Mouse (Mus musculus) hindbrain, embryonic 13.5 days (tissue): ENCODE data around the gene Fkbp4. TPM values are rescaled to one million over a fixed set of nuclear protein-coding genes. Genes with fewer than 3 reads are reported as not detected.

Source experiments
- ATAC-seq: fragments of 200-750 bp; cut with Nextera tagmentation; 2 replicates; pipeline ENCODE4 v1.8.0; 2017; ENCODE audit warnings: moderate TSS enrichment; ENCODE audit not compliant: low FRiP score
- H3K27ac ChIP-seq: fragments of 300-500 bp; sonication (generic); 2 replicates; pipeline ENCODE4 v1.5.1; 2015; ENCODE audit warnings: inconsistent platforms, mild to moderate bottlenecking, moderate library complexity
- H3K27me3 ChIP-seq: fragments of 300-500 bp; sonication (generic); 2 replicates; pipeline ENCODE4 v1.6.1; 2015; ENCODE audit warnings: mild to moderate bottlenecking, inconsistent platforms
- H3K36me3 ChIP-seq: fragments of 300-500 bp; sonication (generic); 2 replicates; pipeline ENCODE4 v1.6.1; 2015; ENCODE audit warnings: mild to moderate bottlenecking, inconsistent platforms
- H3K4me1 ChIP-seq: fragments of 300-500 bp; sonication (generic); replicated peaks from 2 replicates; pipeline ENCODE4 v1.6.1; 2015; ENCODE audit warnings: inconsistent platforms
- H3K4me2 ChIP-seq: fragments of 300-500 bp; sonication (generic); 2 replicates; pipeline ENCODE4 v1.6.1; 2015; ENCODE audit warnings: inconsistent platforms, mild to moderate bottlenecking, moderate library complexity
- H3K4me3 ChIP-seq: fragments of 300-500 bp; sonication (generic); 2 replicates; pipeline ENCODE4 v1.5.1; 2015; ENCODE audit warnings: mild to moderate bottlenecking, inconsistent platforms
- H3K9ac ChIP-seq: fragments of 300-500 bp; sonication (generic); 2 replicates; pipeline ENCODE4 v1.6.1; 2015; ENCODE audit warnings: mild to moderate bottlenecking, inconsistent platforms
- H3K9me3 ChIP-seq: fragments of 300-500 bp; sonication (generic); 2 replicates; pipeline ENCODE4 v1.6.1; 2016; ENCODE audit warnings: inconsistent platforms
- WGBS: fragments of 180-500 bp; shearing (Covaris S2); methylation state at CpG from one replicate; pipeline ENCODE4 v1.1.7; 2015; 5-methylcytosine and 5-hydroxymethylcytosine counted together
- polyA plus RNA-seq: library from polyadenylated mRNA; unstranded; fragments of >200 nt; fragmentation: Nextera tagmentation; extraction: Ambion mirVana; gene quantifications from 2 replicates; pipeline ENCODE4 v1.2.1, GENCODE M21; 2015

Fkbp4 gene
- polyA plus RNA-seq, 1 experiment from 2014 or later: 371 TPM

DNA sequence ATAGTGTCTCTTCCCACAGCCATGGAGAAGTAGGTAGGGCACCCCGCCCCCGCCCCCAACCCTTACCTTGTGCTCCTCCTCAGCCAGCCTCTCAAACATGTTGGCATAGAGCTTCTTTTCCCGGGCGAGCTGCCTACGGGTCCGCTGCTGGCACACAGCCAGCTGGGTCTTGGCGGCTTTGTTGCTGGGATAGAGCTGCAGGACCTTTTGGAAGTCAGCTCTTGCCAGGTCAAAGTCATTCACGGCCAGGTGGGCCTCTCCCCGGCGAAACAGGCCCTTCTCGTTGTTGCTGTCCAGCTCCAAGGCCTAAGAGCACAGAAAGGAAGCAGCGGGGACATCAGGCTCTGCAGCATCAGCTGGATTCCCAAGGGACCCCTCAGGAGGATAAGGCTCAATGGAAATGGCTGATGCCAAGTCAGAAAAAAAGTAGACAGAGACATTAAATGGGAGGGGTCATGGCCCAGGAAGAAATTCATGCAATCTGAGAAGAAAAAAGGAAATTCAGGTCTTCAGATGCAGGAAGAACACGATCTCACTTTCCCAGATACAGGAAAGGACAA is 6.0 kb downstream of the Fkbp4 start:
- ATAC-seq: no peak
- 78% methylated on average over 13 of the region's 13 CpGs for WGBS
- no peak overlapping the region for H3K4me2 ChIP-seq

DNA sequence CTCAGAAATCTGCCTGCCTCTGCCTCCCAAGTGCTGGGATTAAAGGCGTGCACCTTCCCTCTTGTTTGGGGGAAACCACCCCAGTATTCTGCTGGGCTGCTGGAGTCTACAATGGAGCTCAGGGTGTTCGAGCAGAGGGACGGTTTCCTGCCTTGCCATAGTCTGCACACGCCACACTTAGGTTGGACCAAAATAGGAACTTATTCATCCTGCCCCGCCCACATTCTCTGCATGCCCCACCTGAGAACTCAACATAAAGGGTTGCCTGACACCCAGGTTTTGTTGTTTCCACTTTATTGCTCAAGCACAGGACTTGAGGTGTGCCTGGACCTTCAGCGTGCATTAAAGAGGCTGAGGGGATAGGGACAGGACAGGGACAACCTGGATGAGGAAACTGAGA is 8.7 kb downstream of the Fkbp4 start:
- Histone ChIP-seq H3K4me1 (peaks cover 11% of the 10 kb centered on the region; the same call in 1 of the 2 replicates), H3K4me2 (no peak overlapping the region), H3K9ac (no peak overlapping the region), H3K4me3 (no peak overlapping the region), H3K36me3 (peaks cover 73% of the 10 kb centered on the region), H3K27me3 (no peaks in the 10 kb centered on the region), H3K9me3 (no peaks in the 10 kb centered on the region), H3K27ac (no peak overlapping the region)
- WGBS: 96% methylated on average over 6 of the region's 6 CpGs
- no peak for ATAC-seq

More for the DNA sequence above, 6.0 kb downstream of the Fkbp4 start:
- Histone ChIP-seq H3K27ac (no peak overlapping the region; the same call in 1 of the 2 replicates), H3K4me1 (peaks cover 28% of the 10 kb centered on the region), H3K27me3 (no peaks in the 10 kb centered on the region), H3K36me3 (peaks cover 90% of the 10 kb centered on the region), H3K9me3 (no peaks in the 10 kb centered on the region), H3K9ac (no peak overlapping the region), H3K4me3 (no peak overlapping the region)

GRCm38 (mm10) chr6:128429300-128429699 is 9.2 kb downstream of the Fkbp4 start:
- Histone ChIP-seq H3K4me2 (no peak overlapping the region), H3K27ac (no peak overlapping the region), H3K36me3 (peaks cover 68% of the 10 kb centered on the region), H3K4me3 (no peak overlapping the region), H3K9ac (no peak overlapping the region), H3K9me3 (no peaks in the 10 kb centered on the region), H3K27me3 (no peaks in the 10 kb centered on the region), H3K4me1 (peaks cover 11% of the 10 kb centered on the region; the same call in 1 of the 2 replicates)
- no peak for ATAC-seq
- WGBS: 97% methylated on average over 2 of the region's 2 CpGs

DNA sequence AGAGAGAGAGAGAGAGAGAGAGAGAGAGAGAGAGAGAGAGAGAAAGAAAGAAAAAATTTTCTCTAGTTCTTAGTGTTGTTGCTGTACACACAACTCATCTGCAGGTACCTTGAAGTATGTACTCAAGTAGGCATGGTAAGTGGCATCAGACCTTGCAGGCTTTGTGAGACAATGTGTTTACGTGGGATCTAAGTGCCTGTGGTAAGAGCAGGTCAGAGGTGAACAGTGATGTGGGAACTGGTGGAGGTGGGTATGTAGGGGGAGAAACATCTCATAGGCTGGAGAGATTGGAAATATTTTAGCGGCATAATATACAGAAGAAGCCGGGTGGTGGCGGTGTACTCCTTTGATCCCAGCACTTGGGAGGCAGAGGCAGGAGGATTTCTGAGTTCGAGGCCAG is 10.9 kb downstream of the Fkbp4 start:
- WGBS: 96% methylated on average over 5 of the region's 5 CpGs
- Histone ChIP-seq H3K4me1 (peaks cover 12% of the 10 kb centered on the region), H3K27ac (no peak overlapping the region), H3K4me3 (no peak overlapping the region), H3K9ac (no peak overlapping the region), H3K9me3 (no peaks in the 10 kb centered on the region), H3K4me2 (no peak overlapping the region), H3K36me3 (peaks cover 50% of the 10 kb centered on the region), H3K27me3 (no peaks in the 10 kb centered on the region)
- no peak for ATAC-seq

DNA sequence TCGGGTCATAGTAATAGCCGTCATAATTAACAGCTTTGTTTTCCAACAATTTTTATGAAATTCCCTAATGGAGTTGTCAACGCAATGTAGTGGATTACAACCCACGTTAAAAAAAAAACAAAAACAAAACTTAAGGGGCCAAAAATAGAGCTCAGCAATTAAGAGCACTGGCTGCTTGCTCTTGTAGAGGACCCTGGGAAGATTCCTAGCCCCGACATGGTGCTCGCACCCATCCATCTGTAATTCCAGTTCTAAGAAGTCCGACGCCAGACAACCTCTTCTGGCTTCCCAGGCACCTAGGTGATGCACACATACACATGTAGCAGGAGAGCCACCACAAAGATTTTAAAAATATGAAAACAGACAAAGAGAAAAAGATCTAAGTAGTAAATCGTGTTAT is 13.4 kb downstream of the Fkbp4 start:
- Histone ChIP-seq H3K27ac (peak overlapping the region; percentile 97), H3K4me2 (peak overlapping the region; percentile 69), H3K36me3 (peaks cover 25% of the 10 kb centered on the region), H3K9me3 (no peaks in the 10 kb centered on the region), H3K4me1 (peaks cover 9% of the 10 kb centered on the region), H3K27me3 (no peaks in the 10 kb centered on the region), H3K9ac (peak overlapping the region; percentile 74), H3K4me3 (peak overlapping the region; percentile 55)
- WGBS: 24% methylated on average over 9 of the region's 9 CpGs
- ATAC-seq: no peak

DNA sequence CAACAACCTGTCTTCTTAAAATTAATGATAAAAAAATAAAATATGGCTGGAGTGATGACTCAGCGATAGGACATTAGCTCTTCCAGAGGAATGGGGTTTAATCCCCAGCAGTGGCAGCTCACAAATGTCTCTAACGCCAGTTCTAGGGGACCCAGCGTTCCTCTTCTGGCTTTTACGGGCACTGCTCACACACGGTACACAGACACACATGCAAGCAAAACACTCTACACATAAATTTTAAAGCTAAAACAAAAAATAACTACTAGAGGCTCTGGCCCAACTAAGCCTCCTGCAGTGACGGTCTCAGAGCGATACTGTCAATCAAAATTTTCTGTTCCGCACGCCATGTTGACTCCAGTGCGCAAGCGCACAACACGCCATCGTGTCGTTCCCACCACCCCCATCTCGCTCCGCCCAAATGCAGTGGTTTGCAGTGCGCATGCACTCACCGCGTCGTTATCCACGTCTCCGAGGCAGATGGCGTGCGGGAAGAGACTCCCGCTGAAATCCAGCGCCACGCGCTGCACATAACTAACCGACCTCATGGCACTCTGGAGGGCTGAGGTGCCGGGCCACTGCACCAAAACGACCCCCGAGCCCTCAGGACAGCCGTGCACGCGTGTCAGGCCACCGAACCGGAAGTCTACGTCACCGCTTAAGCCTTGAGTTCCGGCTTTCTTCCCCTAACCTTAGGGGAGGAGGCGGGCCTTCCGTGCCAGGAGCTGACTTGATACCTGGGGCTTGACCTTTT is 14.0 kb downstream of the Fkbp4 start, which contains the start of gene Itfg2:
Itfg2 (minus strand) TSS at position 663 of the 751 bp plus-strand sequence.
- H3K36me3 ChIP-seq: peaks cover 23% of the 10 kb centered on the region
- no peaks in the 10 kb centered on the region for H3K9me3 ChIP-seq
- peaks cover 9% of the 10 kb centered on the region for H3K4me1 ChIP-seq
- H3K27ac ChIP-seq: peak within 1 kb of the TSS; percentile 97
- peak within 1 kb of the TSS; percentile 55 for H3K4me3 ChIP-seq
- WGBS: under 1% methylated on average over 42 of the region's 42 CpGs
- H3K4me2 ChIP-seq: peak within 1 kb of the TSS; percentile 69
- peak; percentile 96 for ATAC-seq
- peak within 1 kb of the TSS; percentile 74 for H3K9ac ChIP-seq
- no peaks in the 10 kb centered on the region for H3K27me3 ChIP-seq

- Histone ChIP-seq H3K4me2 (peak overlapping the region; percentile 69), H3K36me3 (peaks cover 18% of the 10 kb centered on the region), H3K4me3 (peak overlapping the region; percentile 55), H3K27me3 (no peaks in the 10 kb centered on the region), H3K27ac (peak overlapping the region; percentile 97), H3K4me1 (peaks cover 9% of the 10 kb centered on the region), H3K9ac (peak overlapping the region; percentile 74), H3K9me3 (no peaks in the 10 kb centered on the region)
- 53% methylated on average over 16 of the region's 16 CpGs for WGBS
- ATAC-seq: peak; percentile 52
These were observed 14.8 kb downstream of the Fkbp4 start for GRCm38 (mm10) chr6:128423496-128424268.

DNA sequence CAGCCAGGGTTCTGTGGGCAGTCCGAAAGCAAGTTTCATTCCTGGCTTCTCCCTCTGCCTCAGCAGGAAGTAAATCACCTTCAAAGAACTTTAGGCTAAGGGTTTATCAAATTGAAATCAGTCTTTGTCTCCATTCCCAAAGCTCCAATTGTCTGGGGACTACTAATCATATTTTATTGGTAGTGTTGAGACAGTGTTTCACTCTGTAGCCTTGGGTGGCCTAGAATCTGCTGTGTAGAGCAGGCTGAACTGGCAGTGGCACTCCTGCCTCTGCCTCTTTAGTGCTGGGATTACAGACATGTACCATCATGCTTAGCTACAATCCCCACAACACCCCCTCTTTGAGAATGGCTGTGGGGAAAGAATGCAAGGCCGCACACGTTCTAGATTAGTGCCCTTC is 17.0 kb downstream of the Fkbp4 start:
- 93% methylated on average over 3 of the region's 3 CpGs for WGBS
- Histone ChIP-seq H3K4me2 (no peak overlapping the region), H3K4me3 (no peak overlapping the region), H3K27me3 (no peaks in the 10 kb centered on the region), H3K4me1 (peaks cover 9% of the 10 kb centered on the region), H3K27ac (no peak overlapping the region), H3K36me3 (peaks cover 7% of the 10 kb centered on the region; the same call in 1 of the 2 replicates), H3K9ac (no peak overlapping the region), H3K9me3 (no peaks in the 10 kb centered on the region)
- no peak for ATAC-seq

GRCm38 (mm10) chr6:128421036-128421435 is 17.4 kb downstream of the Fkbp4 start:
- no peak overlapping the region for H3K4me3 ChIP-seq
- H3K4me2 ChIP-seq: no peak overlapping the region
- 96% methylated on average over 2 of the region's 2 CpGs for WGBS
- H3K36me3 ChIP-seq: peaks cover 8% of the 10 kb centered on the region; the same call in 1 of the 2 replicates
- H3K9ac ChIP-seq: no peak overlapping the region
- H3K4me1 ChIP-seq: peaks cover 9% of the 10 kb centered on the region
- H3K27ac ChIP-seq: no peak overlapping the region
- H3K27me3 ChIP-seq: no peaks in the 10 kb centered on the region
- ATAC-seq: no peak
- H3K9me3 ChIP-seq: no peaks in the 10 kb centered on the region

DNA sequence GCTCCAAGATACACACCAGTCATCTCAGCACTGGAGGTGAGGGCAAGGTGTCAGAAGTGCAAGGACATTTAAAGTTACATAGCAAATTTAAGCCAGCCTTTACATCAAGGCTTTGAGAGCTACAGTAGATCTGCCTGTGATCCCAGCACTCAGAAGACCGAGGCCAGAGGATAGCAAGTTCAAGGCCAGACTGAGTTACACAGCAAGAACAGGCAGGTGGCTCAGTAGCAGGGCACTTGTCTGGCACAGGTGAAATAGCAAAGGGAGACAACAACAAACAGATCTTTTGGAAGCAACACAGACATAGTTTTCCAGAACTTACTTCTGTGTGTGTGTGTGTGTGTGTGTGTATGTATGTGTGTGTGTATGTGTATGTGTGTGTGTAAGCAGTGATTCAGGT is 20.4 kb downstream of the Fkbp4 start:
- Histone ChIP-seq H3K4me1 (peaks cover 3% of the 10 kb centered on the region; the same call in 1 of the 2 replicates), H3K9ac (no peak overlapping the region; the same call in 1 of the 2 replicates), H3K4me2 (no peak overlapping the region), H3K4me3 (no peak overlapping the region), H3K27me3 (no peaks in the 10 kb centered on the region), H3K9me3 (no peaks in the 10 kb centered on the region), H3K36me3 (peaks cover 31% of the 10 kb centered on the region), H3K27ac (no peak overlapping the region)
- ATAC-seq: no peak
- WGBS: 95% methylated on average over 1 of the region's 1 CpGs

- ATAC-seq: no peak
- H3K9ac ChIP-seq: no peak overlapping the region
- H3K4me2 ChIP-seq: no peak overlapping the region
- H3K27me3 ChIP-seq: no peaks in the 10 kb centered on the region
- 92% methylated on average over 5 of the region's 5 CpGs for WGBS
- H3K27ac ChIP-seq: no peak overlapping the region
- H3K4me3 ChIP-seq: no peak overlapping the region
- no peaks in the 10 kb centered on the region for H3K4me1 ChIP-seq
- peaks cover 49% of the 10 kb centered on the region for H3K36me3 ChIP-seq
- no peaks in the 10 kb centered on the region for H3K9me3 ChIP-seq
These were observed 22.3 kb downstream of the Fkbp4 start for GRCm38 (mm10) chr6:128416169-128416568.

- H3K9me3 ChIP-seq: no peaks in the 10 kb centered on the region
- H3K4me3 ChIP-seq: no peak overlapping the region
- 26% methylated on average over 3 of the region's 3 CpGs for WGBS
- no peak overlapping the region for H3K4me2 ChIP-seq
- no peaks in the 10 kb centered on the region for H3K4me1 ChIP-seq
- ATAC-seq: peak; percentile 47; the same call in 1 of the 2 replicates
- no peak overlapping the region for H3K9ac ChIP-seq
- peaks cover 89% of the 10 kb centered on the region for H3K36me3 ChIP-seq
- no peak overlapping the region for H3K27ac ChIP-seq
- H3K27me3 ChIP-seq: no peaks in the 10 kb centered on the region
These were observed 27.4 kb downstream of the Fkbp4 start for GRCm38 (mm10) chr6:128411115-128411514.
